Mouse (Mus musculus) G1E (cell line): ENCODE data around the gene Gm29797. TPM values are rescaled to one million over a fixed set of nuclear protein-coding genes. Genes with fewer than 3 reads are reported as not detected.

ENCODE experiments used
- ATAC-seq: 2 replicates; pipeline ENCODE4 v1.8.0; 2016; ENCODE audit warnings: mild to moderate bottlenecking; ENCODE audit not compliant: insufficient number of reproducible peaks, poor library complexity, low FRiP score, severe bottlenecking; ENCODE audit errors: extremely low read depth
- DNase-seq: peaks from one replicate; pipeline ENCODE4 v3.0.0; 2012; ENCODE audit warnings: low spot score
- H3K27me3 ChIP-seq: 2 replicates; pipeline ENCODE4 v1.6.1; 2012; ENCODE audit warnings: mild to moderate bottlenecking, low read length, inconsistent platforms; ENCODE audit not compliant: insufficient read depth
- H3K36me3 ChIP-seq: replicated peaks from 2 replicates; pipeline ENCODE3; 2012; ENCODE audit warnings: mild to moderate bottlenecking, inconsistent platforms
- H3K4me1 ChIP-seq: 2 replicates; pipeline ENCODE4 v1.6.1; 2012; ENCODE audit warnings: low read depth, low read length, inconsistent platforms, mixed read lengths; ENCODE audit not compliant: insufficient read depth
- H3K4me3 ChIP-seq: 2 replicates; pipeline ENCODE4 v1.5.1; 2012; ENCODE audit warnings: low read depth, mild to moderate bottlenecking, inconsistent platforms, low read length, moderate library complexity, mixed read lengths
- H3K9me3 ChIP-seq: replicated peaks from 2 replicates; pipeline ENCODE4 v1.6.1; 2012; ENCODE audit warnings: inconsistent platforms
- CTCF ChIP-seq: IDR thresholded peaks from 2 replicates; pipeline ENCODE4 v1.5.1; 2012; ENCODE audit warnings: low read depth, low read length, inconsistent platforms, mixed read lengths
- GATA1 ChIP-seq: IDR thresholded peaks from 2 replicates; pipeline ENCODE4 v1.6.1; 2012; ENCODE audit warnings: borderline replicate concordance, low read length, inconsistent platforms, mixed read lengths
- GATA2 ChIP-seq: IDR thresholded peaks from 2 replicates; pipeline ENCODE4 v1.6.1; 2012; ENCODE audit warnings: low read depth, low read length, inconsistent platforms, borderline replicate concordance
- POLR2AphosphoS5 ChIP-seq: IDR thresholded peaks from 2 replicates; pipeline ENCODE4 v1.6.1; 2012; ENCODE audit warnings: low read depth, low read length, inconsistent platforms; ENCODE audit not compliant: insufficient replicate concordance
- TAL1 ChIP-seq: conservative IDR thresholded peaks from 2 replicates; pipeline ENCODE4 v1.6.1; 2012; ENCODE audit warnings: low read depth, low read length, inconsistent platforms, mixed read lengths
- polyA plus RNA-seq: library from polyadenylated mRNA; stranded (reverse); fragments of >175 nt; gene quantifications from 2 replicates; pipeline ENCODE4 v1.2.3, GENCODE M21; 2012
- total RNA-seq, 2 experiments: library from RNA; stranded (forward) in 1 of 2; stranded (reverse) in 1 of 2; fragments of 200-1000 nt in 1 of 2; fragments of >200 nt in 1 of 2; fragmentation: Nextera tagmentation in 1 of 2; gene quantifications; 2 replicates each; pipeline ENCODE4 v1.2.3; 2014 to 2017

The Gm29797 gene
- total and polyA plus RNA-seq, 3 experiments = 0.12 TPM; not detected in 2

- Histone ChIP-seq H3K27me3 (peaks cover 68% of the 10 kb centered on the region), H3K4me1 (peaks cover 6% of the 10 kb centered on the region), H3K4me3 (no peak overlapping the region)
Measured at GRCm38 (mm10) chr2:181670913-181671311, 14.1 kb downstream of the Gm29797 start.

DNA sequence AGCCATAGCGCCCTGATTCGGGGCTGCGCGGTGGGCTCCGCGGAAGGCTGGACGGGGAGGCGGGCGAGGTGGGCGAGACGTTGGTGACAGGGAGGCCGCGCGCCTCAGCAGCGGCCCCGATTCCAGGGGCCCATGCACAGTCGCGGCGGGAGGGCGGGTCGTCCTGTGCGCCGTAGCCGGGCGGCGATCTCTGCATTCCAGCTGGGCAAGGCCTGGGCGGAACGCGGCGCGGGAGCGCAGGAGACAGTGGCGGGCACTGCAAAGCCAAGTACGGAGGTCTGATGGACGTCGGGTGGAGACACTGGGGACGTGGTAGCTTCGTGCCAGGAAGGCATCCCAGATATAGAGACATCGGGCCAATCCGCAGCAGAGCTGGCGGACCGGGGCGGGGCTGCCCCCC lies 14.5 kb downstream of the Gm29797 start, which contains the start of gene Sox18:
TSS of gene Sox18 (minus strand) at position 315 of the 400 bp plus-strand sequence.
- Histone ChIP-seq H3K4me3 (no peak within 1 kb of the TSS), H3K27me3 (peaks cover 68% of the 10 kb centered on the region)
- ATAC-seq = no peak

More at GRCm38 (mm10) chr2:181670913-181671311, 14.1 kb downstream of the Gm29797 start:
- no peak for TF ChIP-seq GATA1
- no peak for TF ChIP-seq TAL1
- no peak for TF ChIP-seq POLR2AphosphoS5
- TF ChIP-seq GATA2 = no peak
- no peak for TF ChIP-seq CTCF
- ATAC-seq = no peak
- Histone ChIP-seq H3K9me3 (peaks cover 6% of the 10 kb centered on the region), H3K36me3 (no peaks in the 10 kb centered on the region)
- DNase-seq = no peak

DNA sequence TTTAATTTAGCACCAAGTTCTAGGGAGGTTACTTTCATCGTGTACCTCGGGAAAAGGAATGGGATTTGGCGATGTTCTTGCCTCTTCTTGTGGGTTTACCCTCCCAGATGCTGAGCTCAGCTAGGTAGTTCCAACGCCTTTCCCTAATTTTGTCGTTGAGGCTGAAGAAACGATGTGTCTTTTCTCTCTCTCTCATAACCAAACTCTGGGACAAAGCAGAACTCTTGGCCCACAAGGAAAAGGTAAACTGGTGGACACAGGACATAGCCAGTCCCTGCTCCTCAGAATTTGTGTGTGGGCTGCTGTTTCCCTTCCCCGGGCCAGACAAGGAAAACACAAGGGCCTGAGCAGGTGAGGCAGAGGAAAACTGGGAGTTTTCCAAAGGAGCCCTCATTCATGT lies 15.2 kb downstream of the Gm29797 start:
- Histone ChIP-seq H3K27me3 (peaks cover 69% of the 10 kb centered on the region), H3K9me3 (peaks cover 6% of the 10 kb centered on the region), H3K36me3 (no peaks in the 10 kb centered on the region), H3K4me1 (peaks cover 6% of the 10 kb centered on the region), H3K4me3 (no peak overlapping the region)
- ATAC-seq = no peak
- no peak for DNase-seq
- TF ChIP-seq TAL1 (no peak), GATA1 (no peak), POLR2AphosphoS5 (no peak)

More for the DNA sequence above, 14.5 kb downstream of the Gm29797 start, which contains the start of gene Sox18:
- peaks cover 6% of the 10 kb centered on the region for H3K9me3 ChIP-seq
- peaks cover 6% of the 10 kb centered on the region for H3K4me1 ChIP-seq
- TF ChIP-seq POLR2AphosphoS5 (no peak), TAL1 (no peak), GATA1 (no peak), CTCF (no peak), GATA2 (no peak)
- H3K36me3 ChIP-seq = no peaks in the 10 kb centered on the region
- no peak for DNase-seq

DNA sequence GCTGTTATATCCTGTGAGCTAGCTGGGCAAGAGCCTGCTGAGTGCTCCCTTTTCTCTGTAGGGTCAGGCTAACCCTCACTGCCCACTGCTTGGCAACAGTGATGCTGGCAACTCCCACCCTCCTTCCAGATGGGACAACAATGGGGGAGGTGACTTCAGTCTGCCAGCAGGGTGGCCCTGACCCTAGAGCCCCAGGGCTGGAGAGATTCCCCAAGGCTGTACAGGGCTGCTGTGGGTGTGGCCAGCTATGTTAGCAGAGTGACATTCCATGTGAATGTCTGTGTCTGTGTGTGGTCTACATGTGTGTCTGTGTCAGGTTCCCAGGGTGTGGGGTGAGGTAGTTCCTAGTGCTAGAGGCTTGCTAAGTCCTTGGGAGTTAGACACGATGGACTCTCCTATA lies 16.7 kb downstream of the Gm29797 start:
- ATAC-seq (no peak), DNase-seq (no peak)
- TF ChIP-seq CTCF (no peak), TAL1 (no peak), GATA2 (no peak), POLR2AphosphoS5 (no peak), GATA1 (no peak)
- H3K27me3 ChIP-seq = peaks cover 69% of the 10 kb centered on the region
- peaks cover 6% of the 10 kb centered on the region for H3K4me1 ChIP-seq
- H3K36me3 ChIP-seq = no peaks in the 10 kb centered on the region
- H3K4me3 ChIP-seq = no peak overlapping the region
- H3K9me3 ChIP-seq = peaks cover 6% of the 10 kb centered on the region

GRCm38 (mm10) chr2:181674934-181675333 lies 18.1 kb downstream of the Gm29797 start:
- no peak for TF ChIP-seq GATA2
- TF ChIP-seq TAL1 = no peak
- TF ChIP-seq GATA1 = no peak
- no peak for TF ChIP-seq CTCF
- no peak for TF ChIP-seq POLR2AphosphoS5
- peaks cover 65% of the 10 kb centered on the region for H3K27me3 ChIP-seq
- peaks cover 10% of the 10 kb centered on the region for H3K4me1 ChIP-seq
- H3K4me3 ChIP-seq = no peak overlapping the region
- DNase-seq (no peak), ATAC-seq (no peak)
- H3K9me3 ChIP-seq = peaks cover 6% of the 10 kb centered on the region
- H3K36me3 ChIP-seq = no peaks in the 10 kb centered on the region

GRCm38 (mm10) chr2:181675454-181675853 lies 18.6 kb downstream of the Gm29797 start:
- no peaks in the 10 kb centered on the region for H3K36me3 ChIP-seq
- peaks cover 64% of the 10 kb centered on the region for H3K27me3 ChIP-seq
- H3K4me1 ChIP-seq = peaks cover 14% of the 10 kb centered on the region
- DNase-seq (no peak), ATAC-seq (no peak)
- TF ChIP-seq TAL1 (no peak), POLR2AphosphoS5 (no peak), CTCF (no peak), GATA1 (no peak)
- peaks cover 6% of the 10 kb centered on the region for H3K9me3 ChIP-seq
- no peak overlapping the region; the same call in 1 of the 2 replicates for H3K4me3 ChIP-seq

- H3K9me3 ChIP-seq = peaks cover under 1% of the 10 kb centered on the region; the same call in 1 of the 2 replicates
- H3K4me1 ChIP-seq = peaks cover 17% of the 10 kb centered on the region
- peaks cover 64% of the 10 kb centered on the region for H3K27me3 ChIP-seq
- DNase-seq = no peak
- no peaks in the 10 kb centered on the region for H3K36me3 ChIP-seq
- no peak for ATAC-seq
- no peak overlapping the region for H3K4me3 ChIP-seq
- no peak for TF ChIP-seq GATA1
- TF ChIP-seq POLR2AphosphoS5 = no peak
- TF ChIP-seq TAL1 = no peak
Measured at GRCm38 (mm10) chr2:181676424-181676823, 19.6 kb downstream of the Gm29797 start.
